Mouse (Mus musculus): Measurements from ENCODE around the gene Gm21972. TPM values are rescaled to one million over a fixed set of nuclear protein-coding genes. Genes with fewer than 3 reads are reported as not detected.

Gm21972 gene
- polyA plus RNA-seq, 1 experiment from 2014 or later = 0.51 TPM

GRCm38 (mm10) chr1:86194044-86194443 is 60.6 kb downstream of the Gm21972 start:
- ATAC-seq (ENCODE audit: low read depth) = no peak
- no peak for DNase-seq (ENCODE audit: low spot score)
- H3K4me3 ChIP-seq (ENCODE audit: low read depth, low read length) = no peak overlapping the region
- H3K27me3 ChIP-seq (replicated peaks; ENCODE audit: control insufficient read depth, insufficient read depth, low read length) = no peaks in the 10 kb centered on the region
- no peak overlapping the region for H3K4me2 ChIP-seq (ENCODE audit: low read depth, low read length)
- H3K9me3 ChIP-seq (ENCODE audit: control insufficient read depth, low read length) = no peaks in the 10 kb centered on the region
- peaks cover 51% of the 10 kb centered on the region for H3K36me3 ChIP-seq (ENCODE audit: control insufficient read depth, insufficient read depth, low read length)
- H3K27ac ChIP-seq (replicated peaks; ENCODE audit: low read depth, low read length) = no peak overlapping the region
- no peaks in the 10 kb centered on the region for H3K4me1 ChIP-seq (ENCODE audit: control insufficient read depth, insufficient read depth, low read length)
- 74% methylated on average over 7 of the region's 7 CpGs for WGBS
- H3K9ac ChIP-seq (ENCODE audit: low read depth, low read length) = no peak overlapping the region

- H3K36me3 ChIP-seq (ENCODE audit: control insufficient read depth, insufficient read depth, low read length) = peaks cover 70% of the 10 kb centered on the region
- no peaks in the 10 kb centered on the region for H3K9me3 ChIP-seq (ENCODE audit: control insufficient read depth, low read length)
- no peaks in the 10 kb centered on the region for H3K27me3 ChIP-seq (replicated peaks; ENCODE audit: control insufficient read depth, insufficient read depth, low read length)
- H3K27ac ChIP-seq (replicated peaks; ENCODE audit: low read depth, low read length) = no peak overlapping the region
- no peak overlapping the region for H3K4me2 ChIP-seq (ENCODE audit: low read depth, low read length)
- H3K9ac ChIP-seq (ENCODE audit: low read depth, low read length) = no peak overlapping the region
- 89% methylated on average over 6 of the region's 6 CpGs for WGBS
- no peak overlapping the region for H3K4me3 ChIP-seq (ENCODE audit: low read depth, low read length)
- H3K4me1 ChIP-seq (ENCODE audit: control insufficient read depth, insufficient read depth, low read length) = no peaks in the 10 kb centered on the region
- no peak for ATAC-seq (ENCODE audit: low read depth)
- no peak for DNase-seq (ENCODE audit: low spot score)
Observed at GRCm38 (mm10) chr1:86198276-86198675, 64.8 kb downstream of the Gm21972 start.

- H3K9ac ChIP-seq (ENCODE audit: low read depth, low read length) = no peak overlapping the region
- no peak overlapping the region for H3K27ac ChIP-seq (replicated peaks; ENCODE audit: low read depth, low read length)
- H3K27me3 ChIP-seq (replicated peaks; ENCODE audit: control insufficient read depth, insufficient read depth, low read length) = no peaks in the 10 kb centered on the region
- H3K9me3 ChIP-seq (ENCODE audit: control insufficient read depth, low read length) = no peaks in the 10 kb centered on the region
- DNase-seq (ENCODE audit: low spot score) = no peak
- H3K4me3 ChIP-seq (ENCODE audit: low read depth, low read length) = no peak overlapping the region
- peaks cover 77% of the 10 kb centered on the region for H3K36me3 ChIP-seq (ENCODE audit: control insufficient read depth, insufficient read depth, low read length)
- WGBS = 77% methylated on average over 5 of the region's 5 CpGs
- no peak overlapping the region for H3K4me2 ChIP-seq (ENCODE audit: low read depth, low read length)
- no peaks in the 10 kb centered on the region for H3K4me1 ChIP-seq (ENCODE audit: control insufficient read depth, insufficient read depth, low read length)
- peak; percentile 60 for ATAC-seq (ENCODE audit: low read depth)
Observed at GRCm38 (mm10) chr1:86199026-86199425, 65.6 kb downstream of the Gm21972 start.

- H3K27ac ChIP-seq (replicated peaks; ENCODE audit: low read depth, low read length) = no peak overlapping the region
- no peak overlapping the region for H3K9ac ChIP-seq (ENCODE audit: low read depth, low read length)
- peaks cover 80% of the 10 kb centered on the region for H3K36me3 ChIP-seq (ENCODE audit: control insufficient read depth, insufficient read depth, low read length)
- no peaks in the 10 kb centered on the region for H3K27me3 ChIP-seq (replicated peaks; ENCODE audit: control insufficient read depth, insufficient read depth, low read length)
- H3K4me3 ChIP-seq (ENCODE audit: low read depth, low read length) = no peak overlapping the region
- H3K4me2 ChIP-seq (ENCODE audit: low read depth, low read length) = no peak overlapping the region
- ATAC-seq (ENCODE audit: low read depth) (no peak), DNase-seq (ENCODE audit: low spot score) (no peak)
- H3K4me1 ChIP-seq (ENCODE audit: control insufficient read depth, insufficient read depth, low read length) = no peaks in the 10 kb centered on the region
- no peaks in the 10 kb centered on the region for H3K9me3 ChIP-seq (ENCODE audit: control insufficient read depth, low read length)
Observed at GRCm38 (mm10) chr1:86201312-86201711, 67.9 kb downstream of the Gm21972 start.

GRCm38 (mm10) chr1:86202617-86203219 is 69.3 kb downstream of the Gm21972 start:
- no peak overlapping the region for H3K4me3 ChIP-seq (ENCODE audit: low read depth, low read length)
- no peaks in the 10 kb centered on the region for H3K9me3 ChIP-seq (ENCODE audit: control insufficient read depth, low read length)
- no peak overlapping the region for H3K9ac ChIP-seq (ENCODE audit: low read depth, low read length)
- ATAC-seq (ENCODE audit: low read depth) = no peak
- H3K4me2 ChIP-seq (ENCODE audit: low read depth, low read length) = no peak overlapping the region
- no peaks in the 10 kb centered on the region for H3K4me1 ChIP-seq (ENCODE audit: control insufficient read depth, insufficient read depth, low read length)
- no peaks in the 10 kb centered on the region for H3K27me3 ChIP-seq (replicated peaks; ENCODE audit: control insufficient read depth, insufficient read depth, low read length)
- peaks cover 79% of the 10 kb centered on the region for H3K36me3 ChIP-seq (ENCODE audit: control insufficient read depth, insufficient read depth, low read length)
- WGBS = 75% methylated on average over 9 of the region's 9 CpGs
- no peak overlapping the region for H3K27ac ChIP-seq (replicated peaks; ENCODE audit: low read depth, low read length)
- peak; percentile 32 for DNase-seq (ENCODE audit: low spot score)

GRCm38 (mm10) chr1:86210676-86211075 is 77.2 kb downstream of the Gm21972 start:
- Histone ChIP-seq H3K36me3 (ENCODE audit: control insufficient read depth, insufficient read depth, low read length) (peaks cover 55% of the 10 kb centered on the region), H3K27ac (replicated peaks; ENCODE audit: low read depth, low read length) (no peak overlapping the region), H3K27me3 (replicated peaks; ENCODE audit: control insufficient read depth, insufficient read depth, low read length) (no peaks in the 10 kb centered on the region), H3K9me3 (ENCODE audit: control insufficient read depth, low read length) (no peaks in the 10 kb centered on the region), H3K9ac (ENCODE audit: low read depth, low read length) (no peak overlapping the region), H3K4me2 (ENCODE audit: low read depth, low read length) (no peak overlapping the region), H3K4me1 (ENCODE audit: control insufficient read depth, insufficient read depth, low read length) (no peaks in the 10 kb centered on the region), H3K4me3 (ENCODE audit: low read depth, low read length) (no peak overlapping the region)
- ATAC-seq (ENCODE audit: low read depth) (no peak), DNase-seq (ENCODE audit: low spot score) (no peak)
- 85% methylated on average over 7 of the region's 7 CpGs for WGBS

- ATAC-seq (ENCODE audit: low read depth) = no peak
- 96% methylated on average over 1 of the region's 1 CpGs for WGBS
Observed at GRCm38 (mm10) chr1:86211498-86211897, 78.1 kb downstream of the Gm21972 start.

More at GRCm38 (mm10) chr1:86211498-86211897, 78.1 kb downstream of the Gm21972 start:
- DNase-seq (ENCODE audit: low spot score) = no peak
- Histone ChIP-seq H3K27me3 (replicated peaks; ENCODE audit: control insufficient read depth, insufficient read depth, low read length) (no peaks in the 10 kb centered on the region), H3K27ac (replicated peaks; ENCODE audit: low read depth, low read length) (no peak overlapping the region), H3K4me3 (ENCODE audit: low read depth, low read length) (no peak overlapping the region), H3K4me1 (ENCODE audit: control insufficient read depth, insufficient read depth, low read length) (no peaks in the 10 kb centered on the region), H3K9me3 (ENCODE audit: control insufficient read depth, low read length) (no peaks in the 10 kb centered on the region), H3K4me2 (ENCODE audit: low read depth, low read length) (no peak overlapping the region), H3K9ac (ENCODE audit: low read depth, low read length) (no peak overlapping the region), H3K36me3 (ENCODE audit: control insufficient read depth, insufficient read depth, low read length) (peaks cover 58% of the 10 kb centered on the region)

Other genes starting within 250 kb of the Gm21972 start
- 158 and 177 TPM in 2 replicates for gene Itm2c, start 239.4 kb upstream of the Gm21972 start, polyA plus RNA-seq (2014; fragmentation: Nextera tagmentation; extraction: Ambion mirVana)
- gene 4933407L21Rik, start 205.2 kb upstream of the Gm21972 start, polyA plus RNA-seq (2014; fragmentation: Nextera tagmentation; extraction: Ambion mirVana) = 0.43 and 0.54 TPM in 2 replicates
- gene Gpr55, start 172.6 kb upstream of the Gm21972 start, polyA plus RNA-seq (2014; fragmentation: Nextera tagmentation; extraction: Ambion mirVana) = not detected in 2 replicates
- not detected in 2 replicates for gene Spata3, start 116.8 kb upstream of the Gm21972 start, polyA plus RNA-seq (2014; fragmentation: Nextera tagmentation; extraction: Ambion mirVana)
- 0.68 and 1.4 TPM in 2 replicates for gene 2810459M11Rik, start 87.8 kb upstream of the Gm21972 start, polyA plus RNA-seq (2014; fragmentation: Nextera tagmentation; extraction: Ambion mirVana)
- gene Psmd1, start 69.2 kb upstream of the Gm21972 start, polyA plus RNA-seq (2014; fragmentation: Nextera tagmentation; extraction: Ambion mirVana) = 159 and 174 TPM in 2 replicates
- 1.2 and 2.0 TPM in 2 replicates for gene Htr2b, start 21.7 kb upstream of the Gm21972 start, polyA plus RNA-seq (2014; fragmentation: Nextera tagmentation; extraction: Ambion mirVana)
- 17.4 and 21.4 TPM in 2 replicates for gene Armc9, start 21.1 kb downstream of the Gm21972 start, polyA plus RNA-seq (2014; fragmentation: Nextera tagmentation; extraction: Ambion mirVana)
- 4.9 and 5.7 TPM in 2 replicates for gene B3gnt7, start 169.2 kb downstream of the Gm21972 start, polyA plus RNA-seq (2014; fragmentation: Nextera tagmentation; extraction: Ambion mirVana)
- 285 and 297 TPM in 2 replicates for gene Ncl, start 225.8 kb downstream of the Gm21972 start, polyA plus RNA-seq (2014; fragmentation: Nextera tagmentation; extraction: Ambion mirVana)